Mouse (Mus musculus) gastrocnemius, postnatal 25 days (tissue): ENCODE measurements around the gene Mef2b. TPM values are rescaled to one million over a fixed set of nuclear protein-coding genes. Genes with fewer than 3 reads are reported as not detected.

ENCODE experiments used
- DNase-seq: peaks from one replicate; pipeline ENCODE4 v3.0.0; 2022
- total RNA-seq, 2 experiments: library from RNA; stranded (reverse); gene quantifications; 1 replicate in 1 of 2; 2 replicates in 1 of 2; pipeline ENCODE4 v1.2.3; 2021

Gene Mef2b
- total RNA-seq, 2 experiments from 2014 or later = 0.21 to 0.23 TPM

DNA sequence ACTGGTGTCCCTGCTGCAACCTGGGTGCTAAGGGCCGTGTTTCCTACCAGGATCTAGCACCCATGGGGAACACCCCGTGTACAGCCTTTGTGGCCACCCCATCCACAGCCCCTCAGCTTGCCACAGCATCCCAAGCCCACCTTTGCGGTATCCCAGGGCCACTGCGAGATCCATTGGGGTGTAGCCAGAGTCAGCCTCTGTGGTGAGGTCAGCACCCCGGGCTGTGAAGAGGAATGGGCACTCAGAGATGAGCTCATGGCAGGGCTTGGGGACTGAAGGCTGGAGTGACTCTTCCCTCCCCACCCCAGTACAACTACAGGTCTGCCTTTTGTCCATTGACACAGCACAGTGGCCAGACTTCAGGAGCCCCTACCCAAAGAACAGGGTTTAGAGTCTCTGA lies 5.4 kb upstream of the Mef2b start:
- no peak for DNase-seq

DNA sequence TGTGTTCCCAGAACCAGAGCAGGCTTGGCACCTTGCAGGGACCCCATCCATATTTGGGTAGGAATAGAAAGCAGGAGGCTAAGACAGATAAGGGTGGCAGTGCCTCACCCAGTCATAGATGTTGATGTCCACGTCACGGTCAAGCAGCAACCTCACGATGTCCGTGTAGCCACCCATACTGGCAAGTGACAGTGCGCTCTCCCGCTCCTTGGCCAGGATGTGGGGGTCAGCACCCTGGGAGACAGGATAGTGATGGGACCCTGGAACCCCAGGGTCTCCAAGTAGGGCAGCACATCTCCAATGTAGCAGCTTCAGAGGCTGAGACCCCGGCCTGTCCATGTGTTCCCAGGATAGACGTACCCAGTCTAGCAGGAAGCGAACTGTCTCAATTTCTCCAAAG lies 4.6 kb upstream of the Mef2b start:
- no peak for DNase-seq

DNA sequence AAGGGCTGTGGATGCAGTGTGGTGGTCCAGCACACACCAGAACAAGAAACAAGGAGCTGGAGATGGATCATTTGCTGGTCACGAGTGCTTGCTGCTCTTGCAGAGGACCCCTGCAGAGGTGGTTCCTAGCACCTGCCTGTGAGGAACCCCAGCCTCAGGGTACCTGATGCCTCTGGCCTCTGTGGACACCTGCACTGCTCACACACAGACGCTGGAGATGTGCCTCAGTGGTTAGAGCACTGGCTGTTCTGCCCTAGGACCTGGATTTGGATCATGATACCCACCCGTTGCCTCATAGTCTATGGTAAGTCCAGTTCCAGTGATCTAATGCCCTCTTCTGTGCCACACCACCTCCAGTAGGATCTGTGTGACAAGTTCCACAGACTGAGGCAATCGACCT lies 2.9 kb upstream of the Mef2b start:
- no peak for DNase-seq

DNA sequence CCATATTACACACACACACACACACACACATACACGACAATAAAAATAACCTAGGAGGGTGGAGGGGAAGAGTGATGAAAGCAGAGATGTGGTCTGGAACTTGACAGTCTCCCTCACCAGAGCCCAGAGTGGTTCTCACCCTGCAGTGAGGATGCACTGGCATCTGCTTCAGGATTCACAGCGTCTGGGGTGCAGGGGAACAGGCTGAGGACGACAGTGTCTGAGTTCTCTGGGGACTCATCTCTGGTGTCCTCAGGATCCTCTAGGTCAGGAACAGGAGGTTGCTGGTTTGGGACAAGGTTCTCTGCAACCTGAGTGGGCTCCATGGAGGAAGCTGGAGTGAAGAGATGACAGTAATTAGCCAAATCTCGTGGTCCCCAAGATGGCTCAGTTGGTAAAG lies 1.6 kb upstream of the Mef2b start:
- no peak for DNase-seq

DNA sequence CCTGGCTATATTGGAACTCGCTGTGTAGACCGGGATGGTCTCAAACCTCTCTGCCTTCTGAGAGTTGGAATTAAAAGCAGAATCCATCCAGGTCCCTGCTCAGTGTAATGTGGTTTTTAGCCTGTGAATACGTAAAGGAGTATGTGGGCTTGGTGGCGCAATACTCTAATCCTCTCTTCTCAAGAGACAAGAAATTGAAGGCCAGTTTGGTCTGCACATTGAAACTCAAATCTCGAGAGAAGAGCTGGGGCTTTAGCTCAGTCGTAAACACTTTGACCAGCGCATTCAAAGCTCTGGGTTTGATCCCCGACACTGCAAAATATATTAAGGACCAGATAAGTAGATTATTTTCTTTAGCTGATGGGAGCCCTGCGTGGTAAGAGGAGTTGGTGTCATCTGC lies 470 bp downstream of the Mef2b start:
- no peak for DNase-seq

DNA sequence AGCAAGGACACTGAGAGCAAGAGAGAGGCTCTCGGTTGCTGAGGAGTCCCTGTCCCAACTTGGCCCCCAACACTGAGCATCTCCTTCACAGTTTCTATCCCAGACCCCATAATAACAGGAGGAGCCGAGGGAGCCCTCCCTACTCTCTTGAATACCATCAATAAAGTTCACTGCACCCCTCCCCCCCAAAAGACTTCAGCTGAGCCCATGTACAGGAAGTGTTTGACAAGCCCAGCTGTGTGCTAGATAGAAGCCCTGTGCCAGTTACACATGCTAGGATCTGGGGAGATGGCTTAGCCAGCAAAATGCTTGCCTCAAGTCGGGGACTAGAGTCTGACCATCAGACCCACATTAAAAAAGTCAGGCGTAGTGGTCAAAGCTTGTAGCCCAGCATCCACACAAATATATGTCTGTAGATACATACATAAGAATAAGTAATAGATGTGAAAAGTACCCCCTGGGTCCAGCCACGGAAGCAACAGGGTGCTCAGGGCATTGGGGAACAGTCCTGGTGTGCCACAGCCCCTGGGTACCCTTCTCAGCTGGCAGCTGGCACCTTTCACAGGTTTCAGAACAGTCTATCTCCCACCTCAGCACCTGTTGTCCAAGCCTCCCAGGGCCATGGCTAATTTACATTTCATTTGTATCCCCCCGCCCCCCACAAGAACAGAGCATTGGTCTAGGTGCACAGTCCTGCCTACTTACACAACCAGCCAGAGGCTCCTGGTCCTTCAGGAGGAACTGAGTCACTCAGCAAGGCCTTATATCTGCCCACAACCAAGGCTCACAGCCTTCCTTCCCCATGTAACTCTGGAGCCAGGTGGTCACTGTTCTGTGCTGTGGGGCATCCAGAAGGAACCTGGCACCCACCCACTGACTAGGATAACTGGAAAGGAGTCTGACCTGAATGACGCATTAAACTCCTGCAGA lies 8.4 kb downstream of the Mef2b start:
- DNase-seq = no peak

DNA sequence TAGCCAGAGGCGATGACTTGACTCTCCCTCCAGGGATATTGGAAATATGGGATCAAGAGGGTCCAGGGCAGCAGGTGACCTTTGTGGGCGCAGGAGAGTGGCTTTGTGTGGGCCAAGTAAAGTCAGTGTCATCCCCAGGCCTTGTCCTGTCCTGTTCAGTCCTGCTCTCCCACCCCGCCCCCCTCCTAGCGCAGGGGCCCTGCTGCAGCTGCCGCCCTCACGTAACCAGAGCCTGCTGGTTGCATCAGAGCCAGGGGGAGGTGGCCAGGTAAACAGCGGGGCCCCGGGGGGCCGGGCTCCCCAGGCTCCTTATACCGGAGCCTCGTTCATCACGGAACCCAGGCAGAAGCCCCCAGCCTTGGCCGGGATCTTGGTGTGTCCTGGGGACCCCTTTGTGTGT lies 10.6 kb downstream of the Mef2b start:
- no peak for DNase-seq

DNA sequence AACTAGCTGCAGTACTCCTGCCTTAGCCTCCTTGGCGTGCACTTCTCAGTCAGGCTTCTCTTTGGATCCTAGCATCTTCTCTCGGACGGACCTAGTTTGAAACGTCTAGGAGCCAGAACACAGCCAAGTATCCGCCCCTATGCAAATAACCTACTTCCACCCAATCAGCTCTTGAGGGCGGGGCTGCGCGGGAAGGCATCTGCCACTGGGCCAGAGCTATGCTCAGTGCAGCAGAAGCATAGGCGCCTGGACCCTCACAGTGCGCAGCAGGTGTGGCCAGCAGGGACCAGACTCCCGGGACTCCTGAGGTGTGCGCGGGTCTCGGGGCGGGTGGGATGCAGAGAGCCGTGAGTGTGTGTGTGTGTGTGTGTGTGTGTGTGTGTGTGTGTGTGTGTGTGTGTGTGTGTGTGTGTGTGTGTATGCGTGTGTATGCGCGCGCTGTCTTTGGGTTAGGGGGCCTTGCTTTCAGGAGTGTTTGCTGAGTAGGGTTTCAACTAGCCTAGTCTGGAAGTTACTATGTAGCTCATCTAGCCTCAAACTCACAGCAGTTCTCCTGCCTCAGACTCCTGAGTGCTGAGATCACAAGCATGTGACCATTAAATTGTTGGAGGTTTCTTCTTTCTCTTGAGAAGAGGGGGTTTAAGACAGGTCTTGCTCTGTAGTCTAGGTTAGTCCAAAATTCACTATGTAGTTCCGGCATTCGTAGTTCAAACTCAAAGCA lies 13.2 kb downstream of the Mef2b start:
- DNase-seq = peak; percentile 56

DNA sequence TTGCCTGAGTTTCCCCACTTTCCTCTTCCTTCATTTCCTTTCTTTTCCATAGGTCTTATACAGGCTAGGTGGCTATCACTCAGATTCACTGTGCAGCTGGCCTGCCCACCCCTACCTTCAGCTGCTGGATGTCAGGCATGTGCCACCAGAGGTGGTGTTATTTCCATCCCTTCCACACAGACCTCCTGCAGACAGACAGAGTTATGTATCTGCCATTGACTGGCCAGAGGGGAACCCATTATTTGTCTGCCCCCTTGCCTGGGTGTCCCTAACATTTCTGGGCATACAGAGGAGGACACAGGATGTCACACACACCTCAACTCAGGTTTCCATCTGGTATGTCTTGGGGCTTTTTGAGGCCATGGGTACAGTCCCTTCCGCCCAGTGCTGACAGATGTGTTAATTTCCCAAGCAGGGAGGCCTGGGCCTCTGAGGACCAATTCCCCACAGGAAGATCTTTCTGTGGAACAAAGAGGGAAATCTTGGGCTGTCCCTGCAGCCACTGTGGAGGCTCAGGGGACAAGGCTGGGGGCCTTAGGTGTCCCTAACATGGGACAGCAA lies 17.8 kb downstream of the Mef2b start:
- DNase-seq = no peak

DNA sequence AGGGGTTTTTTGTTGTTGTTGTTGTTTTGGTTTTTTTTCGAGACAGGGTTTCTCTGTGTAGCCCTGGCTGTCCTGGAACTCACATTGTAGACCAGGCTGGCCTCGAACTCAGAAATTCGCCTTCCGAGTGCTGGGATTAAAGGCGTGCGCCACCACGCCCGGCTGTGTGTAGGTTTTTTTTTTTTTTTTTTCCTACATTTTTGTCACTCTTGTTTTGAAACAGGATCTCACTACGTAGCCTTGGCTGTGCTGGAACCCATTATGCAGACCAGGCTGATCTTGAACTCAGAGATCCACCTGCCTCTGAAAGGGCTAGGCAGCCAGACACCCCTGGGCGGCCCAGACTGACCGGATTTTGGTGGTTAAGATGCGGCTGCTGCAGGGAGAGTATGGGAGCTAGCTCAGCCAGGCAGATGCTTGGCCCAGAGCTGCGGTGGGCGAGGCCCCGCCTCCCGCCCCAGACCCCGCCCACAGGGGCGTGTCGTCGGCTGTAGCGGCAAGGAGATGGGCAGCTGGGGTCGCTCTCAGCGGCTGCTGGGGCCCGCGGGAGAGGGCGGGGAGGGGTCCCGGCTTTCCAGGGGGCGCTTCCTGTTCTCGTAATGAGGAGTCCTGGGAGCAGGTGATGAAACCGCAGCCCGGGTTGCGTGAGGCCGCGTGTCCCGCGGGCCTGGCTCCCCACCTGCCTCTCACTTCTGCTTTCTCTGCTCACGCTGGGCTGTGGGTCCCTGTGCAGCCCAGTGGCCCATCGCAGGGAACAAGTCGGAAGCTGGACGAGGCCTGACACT lies 18.8 kb downstream of the Mef2b start:
- DNase-seq = peak; percentile 64

DNA sequence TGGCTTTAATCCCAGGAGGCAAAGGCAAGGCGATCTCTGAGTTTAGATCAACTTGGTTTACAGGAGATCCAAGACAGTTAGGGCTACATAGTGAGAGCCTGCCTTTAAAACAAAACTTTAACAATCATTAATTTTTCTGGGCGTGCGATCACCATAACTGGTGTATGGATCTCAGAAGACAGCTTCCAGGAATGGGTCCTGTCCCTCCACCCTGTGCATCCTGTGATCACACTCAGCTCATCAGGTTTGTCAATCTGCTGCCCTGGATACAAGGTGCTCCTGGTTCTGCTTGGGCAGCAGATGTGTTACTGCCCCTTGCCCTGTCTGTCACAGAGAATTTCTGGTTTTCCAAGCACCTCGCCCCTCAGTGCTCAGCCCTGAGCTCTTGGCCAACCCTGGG lies 19.7 kb downstream of the Mef2b start:
- DNase-seq = no peak

DNA sequence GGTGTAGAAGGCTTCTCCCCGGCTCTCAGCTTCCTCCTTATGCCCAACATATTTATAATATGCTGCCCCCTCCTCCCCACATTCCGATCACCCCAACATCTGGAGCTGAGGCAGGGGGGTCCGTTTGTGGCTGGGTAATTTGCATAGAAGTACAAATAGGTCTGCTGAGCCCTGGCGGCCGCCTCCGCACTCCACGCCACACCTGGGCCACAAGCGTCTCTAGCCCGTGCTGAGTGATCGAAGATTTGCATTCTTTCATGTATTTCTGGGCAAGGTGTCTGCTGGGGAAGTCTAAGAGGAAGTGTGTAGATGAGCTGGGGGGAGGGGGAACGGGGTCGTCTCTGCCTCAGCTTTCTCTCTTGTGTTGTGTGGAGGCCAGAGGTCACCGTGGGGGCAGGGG lies 20.5 kb downstream of the Mef2b start:
- no peak for DNase-seq

DNA sequence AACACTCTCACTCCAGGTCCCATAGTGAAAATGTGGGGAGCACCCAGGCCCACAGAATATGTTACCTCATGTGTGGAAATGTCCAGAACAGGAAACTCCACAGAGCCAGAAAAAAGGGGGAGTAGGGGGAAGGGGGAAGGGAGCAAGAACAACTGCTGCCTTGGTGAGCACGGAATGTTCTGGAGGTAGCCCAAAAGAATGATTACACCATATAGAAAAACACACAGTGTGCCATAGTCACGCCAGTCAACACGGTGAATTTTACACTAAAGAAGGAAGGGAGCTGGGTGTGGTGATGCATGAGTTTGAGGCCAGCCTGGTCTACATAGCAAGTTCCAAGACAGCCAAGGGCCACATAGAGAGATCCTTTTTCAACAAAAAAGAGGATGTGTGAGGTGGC lies 23.8 kb downstream of the Mef2b start:
- DNase-seq = no peak

DNA sequence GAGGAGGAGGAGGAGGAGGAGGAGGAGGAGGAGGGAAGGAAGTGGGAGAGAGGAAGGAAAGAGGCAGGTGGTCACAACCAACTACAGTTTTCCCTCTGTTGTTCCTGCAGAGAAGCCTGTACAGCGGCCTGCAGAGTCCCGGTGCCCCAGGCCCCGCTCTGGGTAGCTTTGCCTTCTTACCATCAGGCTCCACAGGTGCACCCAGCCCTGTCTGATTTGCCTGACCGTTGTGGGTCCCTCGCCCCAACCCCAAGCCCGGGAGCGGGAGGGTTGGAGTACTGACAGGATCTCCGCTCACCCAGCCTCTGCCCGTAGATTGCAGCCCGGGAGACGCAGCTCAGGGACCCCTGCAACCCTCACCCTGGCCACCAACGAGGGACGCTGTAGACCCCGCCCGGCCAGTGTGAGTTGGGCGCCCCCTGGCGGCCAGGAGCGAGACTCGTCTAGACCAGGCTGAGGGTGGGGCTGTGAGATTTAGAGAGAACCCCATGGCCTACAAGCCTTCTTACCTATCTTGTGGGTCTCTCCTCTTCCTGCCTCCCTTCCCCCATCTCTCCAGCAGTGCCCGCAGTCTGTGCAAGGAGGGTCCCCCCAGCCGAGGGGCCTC lies 27.1 kb downstream of the Mef2b start:
- peak; percentile 46 for DNase-seq

DNA sequence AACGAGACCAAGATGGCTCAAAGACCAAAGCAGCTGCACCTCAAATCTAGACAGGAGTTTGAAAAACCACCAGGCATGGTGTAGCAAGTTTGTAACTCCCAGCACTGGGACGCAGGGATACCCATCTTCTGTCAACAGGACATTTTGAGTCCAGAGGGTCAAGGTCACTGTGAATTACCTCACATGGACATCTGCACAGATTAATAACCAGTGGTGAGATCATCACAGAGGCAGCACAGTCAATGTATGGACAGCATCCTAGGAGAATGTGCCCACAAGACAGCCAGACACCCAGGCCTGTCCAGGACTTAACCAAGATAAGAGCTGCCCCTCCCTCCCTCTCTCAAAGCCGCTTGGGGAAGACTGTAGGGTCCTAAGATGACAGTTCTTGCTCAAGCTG lies 30.6 kb downstream of the Mef2b start:
- DNase-seq = no peak

DNA sequence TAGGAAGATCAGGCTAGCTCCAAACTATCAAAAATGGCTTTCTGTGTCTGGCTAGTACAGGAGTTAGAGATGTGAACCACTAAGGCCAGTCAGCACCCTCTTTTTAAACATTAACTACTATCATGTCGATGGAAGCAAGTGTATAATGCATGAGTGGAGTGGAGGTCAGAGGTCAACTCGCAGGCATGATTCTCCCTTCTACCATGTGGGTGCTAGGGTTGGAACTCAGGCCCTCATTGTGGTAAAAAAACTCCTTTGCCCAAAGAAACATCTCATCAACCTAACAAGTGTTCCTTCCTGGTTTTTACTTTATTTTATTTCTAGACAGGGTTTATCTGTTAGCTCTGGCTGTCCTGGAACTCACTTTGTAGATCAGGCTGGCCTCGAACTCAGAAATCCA lies 31.2 kb downstream of the Mef2b start:
- no peak for DNase-seq

DNA sequence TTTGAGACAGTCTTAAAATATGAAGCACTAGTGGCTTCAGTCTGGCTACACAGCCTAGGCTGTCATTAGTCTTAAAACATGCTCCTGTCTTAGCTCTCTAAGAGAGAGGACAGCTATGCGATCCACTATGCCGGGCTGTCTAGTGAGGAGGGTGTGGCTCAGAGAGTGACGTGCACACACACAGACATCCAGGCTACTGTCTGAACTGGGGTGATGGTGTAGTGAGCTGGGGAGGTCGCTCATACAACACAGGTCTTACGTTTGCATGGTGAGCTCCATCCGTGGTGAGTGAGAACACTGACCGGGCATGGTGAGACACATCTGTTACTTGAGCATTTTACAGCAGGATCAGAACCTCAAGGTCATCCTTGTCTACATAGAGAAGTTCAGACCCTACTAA lies 31.7 kb downstream of the Mef2b start:
- no peak for DNase-seq

DNA sequence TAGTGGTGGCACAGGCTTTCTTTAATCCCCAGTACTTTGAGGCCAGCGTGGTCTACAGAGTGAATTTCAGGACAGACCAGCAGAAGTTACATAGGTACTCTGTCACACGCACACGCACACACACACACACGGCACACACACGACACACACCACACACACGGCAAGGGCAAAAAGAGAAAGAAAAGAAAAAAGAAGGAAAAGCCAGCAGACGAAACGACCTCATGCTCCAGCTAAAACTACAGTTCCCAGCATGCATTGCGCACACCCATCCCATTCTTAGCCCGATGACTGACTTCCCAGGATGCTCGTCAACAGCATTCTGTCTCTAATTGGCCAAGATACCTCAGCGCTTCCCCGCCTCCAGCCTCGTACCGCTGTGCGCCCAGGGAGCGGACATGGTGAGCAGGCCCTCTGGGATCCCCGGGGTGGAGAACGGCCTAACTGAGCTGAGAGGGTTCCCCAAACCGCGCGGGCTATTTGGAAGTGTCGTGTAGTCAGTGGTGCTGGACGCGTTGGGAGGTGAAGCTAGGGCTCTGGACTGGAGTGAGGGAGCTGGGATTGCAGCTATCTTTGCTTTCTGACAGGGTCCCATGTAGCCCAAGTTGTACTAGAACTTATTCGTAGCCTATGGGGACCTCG lies 32.7 kb downstream of the Mef2b start, which contains the start of gene Tmem161a:
Tmem161a (plus strand) TSS at position 314 of the 639 bp plus-strand sequence.
- peak; percentile 91 for DNase-seq

DNA sequence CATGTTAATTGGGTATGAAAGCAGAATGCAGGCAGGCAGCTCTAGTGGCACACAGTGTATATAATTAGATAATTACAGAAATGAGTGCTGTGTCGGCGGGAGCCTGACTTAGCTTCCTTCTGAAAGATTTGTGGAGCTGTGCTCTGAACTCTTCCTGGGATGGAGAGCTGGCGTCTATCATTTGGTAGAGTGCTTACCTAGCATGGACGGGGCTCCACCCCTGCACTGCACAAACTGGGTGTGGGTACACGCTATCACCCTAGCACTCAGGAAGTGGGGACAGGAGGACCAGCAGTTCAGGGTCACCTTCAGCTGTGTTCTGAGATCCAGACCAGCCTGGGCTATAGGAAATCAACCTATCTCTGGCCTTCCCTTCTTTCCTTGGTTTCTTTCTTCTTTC lies 33.8 kb downstream of the Mef2b start:
- DNase-seq = no peak

DNA sequence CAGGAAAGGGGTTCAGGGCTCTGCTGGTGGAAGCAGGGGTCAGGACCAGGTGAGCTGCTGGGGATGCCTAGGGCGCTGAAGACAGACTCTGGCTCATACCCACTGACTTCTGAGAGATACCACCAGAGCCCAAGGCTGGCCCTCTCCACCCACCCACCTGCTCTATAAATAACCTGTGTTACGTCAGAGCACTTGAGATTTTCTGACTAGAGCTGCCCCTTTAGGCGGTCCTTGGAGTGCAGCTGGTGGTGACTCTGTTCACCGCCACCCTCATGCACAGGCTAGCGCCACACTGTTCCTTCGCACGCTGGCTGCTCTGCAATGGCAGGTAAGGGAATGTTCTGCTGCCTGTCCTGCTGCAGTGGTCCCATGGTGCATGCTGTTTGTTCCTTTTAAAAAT lies 34.6 kb downstream of the Mef2b start:
- DNase-seq = no peak

DNA sequence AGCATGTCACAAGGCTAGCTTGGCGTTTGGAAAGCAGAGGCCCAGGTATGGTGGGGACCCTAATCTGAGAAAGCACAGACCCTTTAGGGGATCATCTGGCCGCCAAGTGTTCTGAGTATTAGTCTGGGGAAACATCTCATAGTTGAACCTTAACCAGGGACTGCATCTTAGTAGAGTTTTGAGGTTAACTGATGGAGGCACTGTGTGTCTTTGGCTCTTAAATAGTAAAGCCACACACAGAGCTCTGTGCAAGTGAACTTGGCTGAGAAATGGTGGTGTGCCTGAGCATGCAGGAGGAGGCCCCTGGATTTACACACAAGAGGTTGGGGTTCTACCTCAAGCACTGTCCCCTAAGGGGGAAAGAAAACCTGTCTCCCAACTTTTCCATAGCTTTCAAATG lies 38.7 kb downstream of the Mef2b start:
- no peak for DNase-seq
